Mouse (Mus musculus): ENCODE data around the gene Slc15a4. TPM values are rescaled to one million over a fixed set of nuclear protein-coding genes. Genes with fewer than 3 reads are reported as not detected.

Slc15a4 gene
- polyA plus RNA-seq, 1 experiment: 21.3 TPM

- Histone ChIP-seq H3K4me1 (ENCODE audit: control insufficient read depth, insufficient read depth, low read length) (peaks cover 2% of the 10 kb centered on the region), H3K27ac (ENCODE audit: insufficient read depth, low read length) (no peak overlapping the region), H3K4me3 (ENCODE audit: insufficient read depth, low read length) (no peak overlapping the region)
- no peak for TF ChIP-seq POLR2A (IDR thresholded peaks at IDR 0.05; ENCODE audit: extremely low read depth, insufficient read depth, low read length)
- no peak for TF ChIP-seq CTCF (IDR thresholded peaks at IDR 0.05; ENCODE audit: extremely low read depth, insufficient read depth, low read length)
Observed at GRCm38 (mm10) chr5:127641185-127641958, 8.7 kb upstream of the Slc15a4 start.

GRCm38 (mm10) chr5:127640359-127640758 lies 7.7 kb upstream of the Slc15a4 start:
- Histone ChIP-seq H3K4me1 (ENCODE audit: control insufficient read depth, insufficient read depth, low read length) (peaks cover 2% of the 10 kb centered on the region), H3K4me3 (ENCODE audit: insufficient read depth, low read length) (no peak overlapping the region), H3K27ac (ENCODE audit: insufficient read depth, low read length) (no peak overlapping the region)
- no peak for TF ChIP-seq POLR2A (IDR thresholded peaks at IDR 0.05; ENCODE audit: extremely low read depth, insufficient read depth, low read length)
- no peak for TF ChIP-seq CTCF (IDR thresholded peaks at IDR 0.05; ENCODE audit: extremely low read depth, insufficient read depth, low read length)

GRCm38 (mm10) chr5:127639635-127640034 lies 6.9 kb upstream of the Slc15a4 start:
- TF ChIP-seq POLR2A (IDR thresholded peaks at IDR 0.05; ENCODE audit: extremely low read depth, insufficient read depth, low read length) (no peak), CTCF (IDR thresholded peaks at IDR 0.05; ENCODE audit: extremely low read depth, insufficient read depth, low read length) (no peak)
- Histone ChIP-seq H3K4me3 (ENCODE audit: insufficient read depth, low read length) (no peak overlapping the region), H3K4me1 (ENCODE audit: control insufficient read depth, insufficient read depth, low read length) (peaks cover 2% of the 10 kb centered on the region), H3K27ac (ENCODE audit: insufficient read depth, low read length) (no peak overlapping the region)

- Histone ChIP-seq H3K4me3 (ENCODE audit: insufficient read depth, low read length) (no peak overlapping the region), H3K27ac (ENCODE audit: insufficient read depth, low read length) (no peak overlapping the region), H3K4me1 (ENCODE audit: control insufficient read depth, insufficient read depth, low read length) (peaks cover 2% of the 10 kb centered on the region)
- TF ChIP-seq CTCF (IDR thresholded peaks at IDR 0.05; ENCODE audit: extremely low read depth, insufficient read depth, low read length) (no peak), POLR2A (IDR thresholded peaks at IDR 0.05; ENCODE audit: extremely low read depth, insufficient read depth, low read length) (no peak)
Observed at GRCm38 (mm10) chr5:127639067-127639605, 6.4 kb upstream of the Slc15a4 start.

GRCm38 (mm10) chr5:127638177-127638576 lies 5.5 kb upstream of the Slc15a4 start:
- Histone ChIP-seq H3K4me3 (ENCODE audit: insufficient read depth, low read length) (no peak overlapping the region), H3K4me1 (ENCODE audit: control insufficient read depth, insufficient read depth, low read length) (peaks cover 2% of the 10 kb centered on the region), H3K27ac (ENCODE audit: insufficient read depth, low read length) (no peak overlapping the region)
- TF ChIP-seq CTCF (IDR thresholded peaks at IDR 0.05; ENCODE audit: extremely low read depth, insufficient read depth, low read length) (no peak), POLR2A (IDR thresholded peaks at IDR 0.05; ENCODE audit: extremely low read depth, insufficient read depth, low read length) (no peak)

- peaks cover 2% of the 10 kb centered on the region for H3K4me1 ChIP-seq (ENCODE audit: control insufficient read depth, insufficient read depth, low read length)
- H3K27ac ChIP-seq (ENCODE audit: insufficient read depth, low read length): no peak overlapping the region
- no peak overlapping the region for H3K4me3 ChIP-seq (ENCODE audit: insufficient read depth, low read length)
- TF ChIP-seq CTCF (IDR thresholded peaks at IDR 0.05; ENCODE audit: extremely low read depth, insufficient read depth, low read length) (no peak), POLR2A (IDR thresholded peaks at IDR 0.05; ENCODE audit: extremely low read depth, insufficient read depth, low read length) (no peak)
Observed at GRCm38 (mm10) chr5:127637622-127638021, 4.9 kb upstream of the Slc15a4 start.

- peaks cover 3% of the 10 kb centered on the region for H3K4me1 ChIP-seq (ENCODE audit: control insufficient read depth, insufficient read depth, low read length)
- no peak overlapping the region for H3K27ac ChIP-seq (ENCODE audit: insufficient read depth, low read length)
- TF ChIP-seq CTCF (IDR thresholded peaks at IDR 0.05; ENCODE audit: extremely low read depth, insufficient read depth, low read length) (no peak), POLR2A (IDR thresholded peaks at IDR 0.05; ENCODE audit: extremely low read depth, insufficient read depth, low read length) (no peak)
Observed at GRCm38 (mm10) chr5:127633666-127634065, 969 bp upstream of the Slc15a4 start.

GRCm38 (mm10) chr5:127633188-127633587 lies 491 bp upstream of the Slc15a4 start:
- no peak overlapping the region for H3K27ac ChIP-seq (ENCODE audit: insufficient read depth, low read length)
- H3K4me3 ChIP-seq (ENCODE audit: insufficient read depth, low read length): peak overlapping the region; percentile 74; the same call in 1 of the 2 replicates
- TF ChIP-seq POLR2A (IDR thresholded peaks at IDR 0.05; ENCODE audit: extremely low read depth, insufficient read depth, low read length) (no peak), CTCF (IDR thresholded peaks at IDR 0.05; ENCODE audit: extremely low read depth, insufficient read depth, low read length) (no peak)
- peaks cover 3% of the 10 kb centered on the region for H3K4me1 ChIP-seq (ENCODE audit: control insufficient read depth, insufficient read depth, low read length)

More at GRCm38 (mm10) chr5:127633666-127634065, 969 bp upstream of the Slc15a4 start:
- H3K4me3 ChIP-seq (ENCODE audit: insufficient read depth, low read length): no peak overlapping the region

GRCm38 (mm10) chr5:127631671-127632070 lies 1.0 kb downstream of the Slc15a4 start:
- peaks cover 3% of the 10 kb centered on the region; the same call in 1 of the 2 replicates for H3K4me1 ChIP-seq (ENCODE audit: control insufficient read depth, insufficient read depth, low read length)
- H3K4me3 ChIP-seq (ENCODE audit: insufficient read depth, low read length): peak overlapping the region; percentile 74
- no peak overlapping the region for H3K27ac ChIP-seq (ENCODE audit: insufficient read depth, low read length)
- TF ChIP-seq POLR2A (IDR thresholded peaks at IDR 0.05; ENCODE audit: extremely low read depth, insufficient read depth, low read length): no peak
- TF ChIP-seq CTCF (IDR thresholded peaks at IDR 0.05; ENCODE audit: extremely low read depth, insufficient read depth, low read length): no peak

GRCm38 (mm10) chr5:127627242-127627641 lies 5.5 kb downstream of the Slc15a4 start:
- no peak overlapping the region for H3K4me3 ChIP-seq (ENCODE audit: insufficient read depth, low read length)
- TF ChIP-seq POLR2A (IDR thresholded peaks at IDR 0.05; ENCODE audit: extremely low read depth, insufficient read depth, low read length): no peak
- TF ChIP-seq CTCF (IDR thresholded peaks at IDR 0.05; ENCODE audit: extremely low read depth, insufficient read depth, low read length): no peak
- H3K27ac ChIP-seq (ENCODE audit: insufficient read depth, low read length): no peak overlapping the region
- H3K4me1 ChIP-seq (ENCODE audit: control insufficient read depth, insufficient read depth, low read length): peaks cover 3% of the 10 kb centered on the region; the same call in 1 of the 2 replicates

All from cortical plate, adult 2 months (tissue).